Mouse (Mus musculus) left cerebral cortex, postnatal 14 days (tissue): Measurements from ENCODE around the gene Gm45213. TPM values are rescaled to one million over a fixed set of nuclear protein-coding genes. Genes with fewer than 3 reads are reported as not detected.

ENCODE experiments used
- DNase-seq, 2 experiments: peaks; one replicate each; pipeline ENCODE4 v3.0.0; 2021 to 2022; ENCODE audit warnings: low spot score in 2 of 2, mixed read lengths in 1 of 2
- intact Hi-C: fragments of 180-260 bp; cut with DNase I; formaldehyde crosslinking; loops from one replicate; pipeline ENCODE4 v1.15.1; 2025
- total RNA-seq, 2 experiments: library from RNA; stranded (reverse); gene quantifications; 2 replicates each; pipeline ENCODE4 v1.2.3; 2021

Gene Gm45213
- total RNA-seq, 2 experiments from 2014 or later: not detected

GRCm38 (mm10) chr7:66092656-66093055 lies 49.3 kb downstream of the Gm45213 start:
- intact Hi-C loops: no loop called here
- no peak for DNase-seq

GRCm38 (mm10) chr7:66094141-66094540 lies 50.7 kb downstream of the Gm45213 start:
- no peak for DNase-seq
- intact Hi-C loops: no loop called here

- intact Hi-C loops: no loop called here
- no peak for DNase-seq
Measured at GRCm38 (mm10) chr7:66098803-66099202, 55.4 kb downstream of the Gm45213 start.

GRCm38 (mm10) chr7:66101866-66102265 lies 58.5 kb downstream of the Gm45213 start:
- peak in 1 of 2 experiments; percentile 47 for DNase-seq
- intact Hi-C loops: loop anchor here (2.0 to 5.0 kb wide), 3 partner anchors 199 to 560 kb away; partner anchors contain the start of gene Lrrk1

GRCm38 (mm10) chr7:66104531-66104930 lies 61.1 kb downstream of the Gm45213 start:
- no peak for DNase-seq
- intact Hi-C loops: loop anchor here (5.0 kb wide), 2 partner anchors 283 to 558 kb away; partner anchors contain the start of gene Lrrk1

- DNase-seq: no peak
- intact Hi-C loops: no loop called here
Measured at GRCm38 (mm10) chr7:66105771-66106170, 62.4 kb downstream of the Gm45213 start.

- intact Hi-C loops: loop anchor here (1.0 kb wide), 1 partner anchor 144 kb away; no protein-coding TSS in a partner anchor
- no peak for DNase-seq
Measured at GRCm38 (mm10) chr7:66106581-66107056, 63.2 kb downstream of the Gm45213 start.

DNA sequence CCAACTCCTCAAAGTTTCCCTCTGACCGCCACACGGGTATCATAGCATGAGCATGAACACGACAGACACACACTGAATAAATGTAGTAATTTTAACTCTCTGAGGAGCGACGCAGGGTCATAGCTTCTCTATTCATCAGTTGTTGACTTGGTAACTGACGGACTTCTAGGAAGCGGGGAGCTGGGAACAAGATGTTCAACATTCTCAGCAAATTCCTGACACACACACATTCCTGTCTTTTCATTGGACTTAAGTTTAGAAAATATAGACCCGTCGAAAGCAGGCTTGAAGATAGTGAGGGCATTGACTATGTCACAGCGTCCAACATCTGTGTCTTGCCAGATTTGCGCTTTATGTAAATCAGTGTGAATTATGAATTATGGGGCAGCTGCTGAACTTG lies 63.8 kb downstream of the Gm45213 start:
- intact Hi-C loops: loop anchor here (1.0 kb wide), 1 partner anchor 143 kb away; no protein-coding TSS in a partner anchor
- DNase-seq: no peak

DNA sequence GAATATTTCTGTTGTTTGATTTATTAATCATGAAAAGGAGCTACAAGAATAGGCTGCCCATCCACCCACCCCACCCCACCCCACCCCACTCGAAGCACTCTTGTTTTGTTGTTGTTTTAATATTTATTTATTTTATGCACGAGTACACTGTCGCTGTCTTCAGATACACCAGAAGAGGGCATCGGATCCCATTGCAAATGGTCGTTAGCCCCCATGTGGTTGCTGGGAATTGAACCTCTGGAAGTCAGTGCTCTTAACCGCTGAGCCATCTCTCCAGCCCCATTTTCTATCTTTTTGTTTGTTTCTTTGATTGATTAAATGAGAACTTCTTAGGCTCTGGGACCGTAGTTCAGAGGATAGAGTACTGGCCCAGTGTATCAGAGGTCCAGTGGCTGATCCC lies 64.5 kb downstream of the Gm45213 start:
- intact Hi-C loops: loop anchor here (1.0 to 2.0 kb wide), 2 partner anchors 142 to 191 kb away; no protein-coding TSS in a partner anchor
- DNase-seq: peak in 1 of 2 experiments; percentile 37

DNA sequence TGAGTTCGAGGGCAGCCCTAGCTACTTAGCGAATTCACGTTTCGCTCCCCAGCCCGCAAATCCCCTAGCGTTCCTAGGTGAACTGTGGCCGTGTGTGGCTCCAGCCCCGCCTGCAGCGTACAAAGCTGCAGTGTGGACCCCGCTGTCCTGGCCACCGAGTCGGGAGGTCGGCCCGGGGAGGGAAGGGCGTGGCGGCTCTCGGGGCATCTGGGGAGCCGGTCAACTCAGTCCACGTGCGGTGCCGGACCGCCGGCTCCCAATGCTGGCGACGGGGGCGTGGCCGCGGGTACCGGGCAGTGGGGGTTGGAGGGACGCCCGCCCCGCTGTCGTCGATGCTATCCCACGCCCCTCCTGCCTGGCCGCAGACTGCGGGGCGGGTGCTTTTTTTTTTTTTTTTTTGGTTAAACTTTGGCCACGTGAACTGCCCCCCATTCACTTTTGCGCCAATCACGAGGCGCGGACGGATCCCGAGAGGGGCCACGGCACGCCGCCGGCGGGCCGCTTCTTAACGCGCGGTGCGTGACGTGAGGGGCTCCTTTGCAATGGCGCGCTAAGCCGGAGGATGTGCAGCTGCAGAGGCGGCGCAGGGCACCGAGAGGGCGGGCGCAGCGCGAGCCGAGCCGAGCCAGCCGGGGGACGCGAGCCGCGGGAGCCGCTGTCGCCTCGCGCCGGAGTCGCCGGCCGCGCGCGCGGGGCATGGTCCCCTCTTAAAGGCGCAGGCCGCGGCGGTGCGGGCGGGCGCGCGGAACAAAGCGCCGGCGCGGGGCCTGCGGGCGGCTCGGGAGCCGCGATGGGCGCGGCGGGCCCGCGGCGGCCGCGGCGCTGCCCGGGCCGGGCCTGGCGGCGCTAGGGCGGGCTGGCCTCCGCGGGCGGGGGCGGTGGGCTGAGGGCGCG lies 65.8 kb downstream of the Gm45213 start, which contains the start of gene Chsy1:
TSS of gene Chsy1 (plus strand) at position 555 of the 894 bp plus-strand sequence.
- peak; percentile 90 to 92 for DNase-seq
- intact Hi-C loops: loop anchor here (2.0 kb wide), 1 partner anchor 190 kb away; no protein-coding TSS in a partner anchor

DNA sequence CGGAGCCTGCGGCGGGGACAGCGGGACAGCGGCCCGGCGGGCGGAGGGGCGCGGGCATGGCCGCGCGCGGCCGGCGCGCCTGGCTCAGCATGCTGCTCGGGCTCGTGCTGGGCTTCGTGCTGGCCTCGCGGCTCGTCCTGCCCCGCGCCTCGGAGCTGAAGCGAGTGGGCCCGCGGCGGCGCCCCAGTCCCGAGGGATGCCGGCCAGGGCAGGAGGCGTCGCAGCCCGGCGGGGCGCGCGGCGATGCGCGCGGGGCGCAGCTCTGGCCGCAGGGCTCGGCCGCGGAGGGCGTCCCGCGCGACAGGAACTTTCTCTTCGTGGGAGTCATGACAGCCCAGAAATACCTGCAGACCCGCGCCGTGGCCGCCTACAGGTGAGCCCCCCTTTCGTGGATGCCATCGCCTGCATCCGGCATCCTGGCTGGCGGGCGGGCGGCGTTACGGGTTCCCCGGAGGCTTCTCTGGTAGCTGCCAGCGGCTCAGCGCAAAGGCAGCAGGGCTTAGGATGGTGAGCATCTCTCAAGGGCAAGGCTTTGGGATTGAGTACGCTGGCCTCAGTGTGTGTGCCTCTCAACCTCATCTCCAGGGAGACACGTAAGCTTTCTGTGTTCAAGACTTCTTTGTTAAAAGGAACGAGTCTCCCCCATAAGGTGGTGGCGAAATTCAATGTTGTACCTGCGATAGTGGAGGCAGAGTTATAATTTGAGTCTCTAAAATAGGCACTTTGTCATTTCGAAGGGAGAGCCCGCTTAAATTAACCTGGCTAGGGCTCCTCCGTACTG lies 66.6 kb downstream of the Gm45213 start:
- intact Hi-C loops: loop anchor here (2.0 kb wide), 1 partner anchor 189 kb away; no protein-coding TSS in a partner anchor
- DNase-seq: peak in 1 of 2 experiments; percentile 36

GRCm38 (mm10) chr7:66110636-66111112 lies 67.3 kb downstream of the Gm45213 start:
- intact Hi-C loops: no loop called here
- DNase-seq: peak in 1 of 2 experiments; percentile 18

DNA sequence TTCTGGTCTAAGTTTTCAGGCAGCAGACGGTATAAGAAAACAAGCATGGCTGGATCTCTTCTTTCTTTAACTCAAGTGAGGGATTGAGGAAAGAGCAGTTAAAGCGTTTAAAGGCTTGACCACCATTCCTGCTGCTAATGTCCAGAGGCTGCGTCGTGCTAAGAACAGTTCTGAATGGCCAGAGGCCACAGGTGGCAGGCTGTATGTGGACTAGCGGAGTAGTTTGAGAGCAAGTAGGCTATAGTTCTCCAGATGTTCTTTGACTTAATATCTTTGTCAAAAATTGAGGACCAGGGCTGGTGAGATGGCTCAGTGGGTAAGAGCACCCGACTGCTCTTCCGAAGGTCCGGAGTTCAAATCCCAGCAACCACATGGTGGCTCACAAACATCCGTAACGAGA lies 67.8 kb downstream of the Gm45213 start:
- DNase-seq: no peak
- intact Hi-C loops: no loop called here

Other genes starting within 250 kb of the Gm45213 start
- 1 to 10 TPM; 6.9 to 7.6 TPM for gene Pcsk6, start 181.9 kb upstream of the Gm45213 start, total RNA-seq
- gene Snrpa1, start 15.4 kb downstream of the Gm45213 start, total RNA-seq: 10 to 100 TPM; 32.6 to 33.1 TPM
- 10 to 100 TPM; 50.6 to 53.7 TPM for gene Selenos, start 36.0 kb downstream of the Gm45213 start, total RNA-seq
- 10 to 100 TPM; 17.2 to 18.5 TPM for gene Chsy1, start 65.9 kb downstream of the Gm45213 start, total RNA-seq